Mouse (Mus musculus) erythroid progenitor cell, adult 5-6 weeks (primary cell): Measurements from ENCODE around the gene Glb1. TPM values are rescaled to one million over a fixed set of nuclear protein-coding genes. Genes with fewer than 3 reads are reported as not detected.

Experiments
- total RNA-seq, 2 experiments: library from RNA; stranded (forward) in 1 of 2; stranded (reverse) in 1 of 2; fragments of 150-400 nt in 1 of 2; fragments of 186-747, 209-891 nt in 1 of 2; gene quantifications; 2 replicates each; pipeline versions ENCODE4 v1.2.3 to v1.2.4; 2015 to 2017; ENCODE audit warnings: low replicate concordance in 2 of 2

Glb1 gene
- total RNA-seq, 2 experiments from 2014 or later: 2.3 to 8.8 TPM

Other genes with a start within 250 kb of the Glb1 start
- gene Bcl2a1c, start 70.9 kb upstream of the Glb1 start, total RNA-seq (2015; ENCODE audit: low replicate concordance): not detected in 2 replicates
- gene Bcl2a1c, start 70.9 kb upstream of the Glb1 start, total RNA-seq (2017; ENCODE audit: low replicate concordance): not detected in 2 replicates
- 10.1 and 12.6 TPM in 2 replicates for gene Crtap, start 10.4 kb upstream of the Glb1 start, total RNA-seq (2015; ENCODE audit: low replicate concordance)
- gene Crtap, start 10.4 kb upstream of the Glb1 start, total RNA-seq (2017; ENCODE audit: low replicate concordance): 1.7 and 3.5 TPM in 2 replicates
- not detected in 2 replicates for gene Tmppe, start within 50 bp of the Glb1 start, total RNA-seq (2015; ENCODE audit: low replicate concordance)
- gene Tmppe, start within 50 bp of the Glb1 start, total RNA-seq (2017; ENCODE audit: low replicate concordance): 2.3 TPM in 2 replicates
- gene Ccr4, start 103.8 kb downstream of the Glb1 start, total RNA-seq (2015; ENCODE audit: low replicate concordance): 2.5 TPM in 1 of 2 replicates, not detected in the other
- 0.39 TPM in 1 of 2 replicates, not detected in the other for gene Ccr4, start 103.8 kb downstream of the Glb1 start, total RNA-seq (2017; ENCODE audit: low replicate concordance)
- not detected in 2 replicates for gene C130032M10Rik, start 114.6 kb downstream of the Glb1 start, total RNA-seq (2015; ENCODE audit: low replicate concordance)
- gene C130032M10Rik, start 114.6 kb downstream of the Glb1 start, total RNA-seq (2017; ENCODE audit: low replicate concordance): not detected in 2 replicates
- not detected in 2 replicates for gene Trim71, start 163.3 kb downstream of the Glb1 start, total RNA-seq (2015; ENCODE audit: low replicate concordance)
- not detected in 2 replicates for gene Trim71, start 163.3 kb downstream of the Glb1 start, total RNA-seq (2017; ENCODE audit: low replicate concordance)
- gene Cnot10, start 239.1 kb downstream of the Glb1 start, total RNA-seq (2015; ENCODE audit: low replicate concordance): 15.5 and 17.6 TPM in 2 replicates
- 14.1 and 18.6 TPM in 2 replicates for gene Cnot10, start 239.1 kb downstream of the Glb1 start, total RNA-seq (2017; ENCODE audit: low replicate concordance)